9 mouse cellular contexts compared by ENCODE assay signal in the genomic region with DNA sequence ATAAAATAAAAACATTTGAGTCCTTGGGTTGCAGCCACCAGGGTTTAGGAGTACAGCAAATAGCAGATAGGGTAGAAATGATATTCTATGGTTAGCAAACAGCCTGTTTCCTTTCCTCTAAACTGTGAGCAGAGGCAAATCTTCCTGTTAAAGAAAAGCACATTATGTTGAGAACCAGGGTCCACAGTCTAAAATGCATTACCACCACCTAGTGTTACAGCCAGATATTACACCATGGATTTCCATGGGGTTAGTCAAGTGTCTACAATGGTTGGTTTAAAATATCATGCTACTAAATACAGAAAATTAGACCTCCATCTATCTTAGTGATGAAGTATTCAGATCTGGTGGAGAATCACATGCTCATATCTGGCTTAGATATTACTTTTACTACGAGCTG. TPM values are rescaled to one million over a fixed set of nuclear protein-coding genes. Genes with fewer than 3 reads are reported as not detected.
DNase-seq lines count a peak whose midpoint lies in the region; ATAC-seq and TF ChIP-seq lines count a peak whose summit lies in the region.
"Had no signal": no experiment of that assay in that cellular context is flagged by ENCODE, and none has a peak within 500 bp of the region (broad histone marks: within the 10 kb centered on the region; RNA-seq: fewer than 3 reads in every experiment).

No protein-coding gene starts in this region.

- H3K27me3 ChIP-seq in G1E (ENCODE audit: insufficient read depth, low read length) = no peaks in the 10 kb centered on the region
- H3K27me3 ChIP-seq in midbrain, postnatal 0 days (ENCODE audit: insufficient read depth, low read length) = no peaks in the 10 kb centered on the region

- no peak overlapping the region for H3K4me2 ChIP-seq in midbrain, postnatal 0 days (ENCODE audit: low read depth, low read length, poor library complexity, severe bottlenecking)

- intact Hi-C loops in left cerebral cortex, postnatal 36 days (cut with DNase I) = loop anchor here (2.0 to 10.0 kb wide), 2 partner anchors 214 to 386 kb away; no protein-coding TSS in a partner anchor
- intact Hi-C loops in heart, postnatal 36 days (cut with DNase I) = loop anchor here (2.0 to 5.0 kb wide), 4 partner anchors 87 to 386 kb away; a partner anchor contains a TSS

- H3K27ac ChIP-seq in midbrain, postnatal 0 days (ENCODE audit: low read depth, low read length) = no peak overlapping the region

- 74% methylated on average over 1 of the region's 1 CpGs for WGBS in midbrain, postnatal 0 days

- TF ChIP-seq CTCF in G1E (IDR thresholded peaks at IDR 0.05; ENCODE audit: low read depth, low read length) = peak; percentile 50
- peak; percentile 89 for TF ChIP-seq CTCF in midbrain, postnatal 0 days (IDR thresholded peaks at IDR 0.05)

- H3K9me3 ChIP-seq in G1E (replicated peaks) = no peaks in the 10 kb centered on the region
- H3K9me3 ChIP-seq in midbrain, postnatal 0 days (ENCODE audit: low read length) = no peaks in the 10 kb centered on the region

- peaks cover 3% of the 10 kb centered on the region for H3K4me1 ChIP-seq in G1E (ENCODE audit: insufficient read depth, low read depth, low read length)
- H3K4me1 ChIP-seq in midbrain, postnatal 0 days (ENCODE audit: insufficient read depth, low read length) = no peaks in the 10 kb centered on the region

- DNase-seq in left cerebral cortex, adult 11 months (ENCODE audit: low spot score) = peak; percentile 51
- no peak for DNase-seq in left cerebral cortex, postnatal 36 days (ENCODE audit: low spot score in 2 of 2)
- peak; percentile 5 for DNase-seq in G1E (ENCODE audit: low spot score)
- DNase-seq in cerebellum, postnatal 10 days = peak; percentile 64 to 79
- peak; percentile 15 to 43 for DNase-seq in heart, postnatal 36 days
- peak; percentile 4 to 76 for DNase-seq in left cerebral cortex, adult 9 months (ENCODE audit: low spot score in 2 of 2)
- DNase-seq in midbrain, postnatal 0 days (ENCODE audit: low spot score) = peak; percentile 79
- DNase-seq in right cerebral cortex, postnatal 25 days = no peak

- H3K9ac ChIP-seq in midbrain, postnatal 0 days (replicated peaks; ENCODE audit: low read length, poor library complexity, severe bottlenecking) = no peak overlapping the region

- H3K36me3 ChIP-seq in G1E (replicated peaks) = peaks cover 52% of the 10 kb centered on the region
- 0 out of 2 replicates have a peak, but pooled peaks cover 7% of the 10 kb centered on the region for H3K36me3 ChIP-seq in midbrain, postnatal 0 days (ENCODE audit: insufficient read depth, low read length)

- peak; percentile 45; the same call in 1 of the 2 replicates for ATAC-seq in G1E (ENCODE audit: extremely low read depth, insufficient number of reproducible peaks, low FRiP score, poor library complexity, severe bottlenecking)
- ATAC-seq in midbrain, postnatal 0 days (ENCODE audit: low FRiP score) = peak; percentile 85

- H3K4me3 ChIP-seq in G1E (ENCODE audit: low read depth, low read length) = no peak overlapping the region
- no peak overlapping the region for H3K4me3 ChIP-seq in midbrain, postnatal 0 days (ENCODE audit: low read depth, low read length)
- H3K4me3 ChIP-seq: myocyte had no signal

RNA-seq across cellular contexts. Expression of a gene that starts 30.2 kb away (rescaled TPM):
- 10 to 100 TPM; 51.4 to 57.8 TPM for total RNA-seq in left cerebral cortex, postnatal 36 days (2021)
- total RNA-seq in G1E (2014; fragmentation: Nextera tagmentation) (62.8 and 64.4 TPM in 2 replicates), G1E (2017) (46.4 and 53.9 TPM in 2 replicates)
- 91.7 and 113 TPM in 2 replicates for polyA plus RNA-seq in G1E (2012)
- total RNA-seq in heart, postnatal 36 days (2021) = 10 to 100 TPM; 14.4 to 18.9 TPM
- 44.1 and 72.3 TPM in 2 replicates for total RNA-seq in midbrain, postnatal 0 days (2014; rRNA removed)
- 50.1 and 50.8 TPM in 2 replicates for polyA plus RNA-seq in midbrain, postnatal 0 days (2015; fragmentation: Nextera tagmentation; extraction: Ambion mirVana)

Comparison
In these comparisons a context has a peak if more than half of its experiments do, and no peak if none do; other contexts are left out.
1. DNase-seq: peak in left cerebral cortex, adult 11 months (single experiment), G1E (single experiment), cerebellum, postnatal 10 days (2 of 2), heart, postnatal 36 days (2 of 2), left cerebral cortex, adult 9 months (2 of 2) and midbrain, postnatal 0 days (single experiment); none in left cerebral cortex, postnatal 36 days (0 of 2) and right cerebral cortex, postnatal 25 days (single experiment).